9 mouse cellular contexts compared by ENCODE assay signal in the genomic region with DNA sequence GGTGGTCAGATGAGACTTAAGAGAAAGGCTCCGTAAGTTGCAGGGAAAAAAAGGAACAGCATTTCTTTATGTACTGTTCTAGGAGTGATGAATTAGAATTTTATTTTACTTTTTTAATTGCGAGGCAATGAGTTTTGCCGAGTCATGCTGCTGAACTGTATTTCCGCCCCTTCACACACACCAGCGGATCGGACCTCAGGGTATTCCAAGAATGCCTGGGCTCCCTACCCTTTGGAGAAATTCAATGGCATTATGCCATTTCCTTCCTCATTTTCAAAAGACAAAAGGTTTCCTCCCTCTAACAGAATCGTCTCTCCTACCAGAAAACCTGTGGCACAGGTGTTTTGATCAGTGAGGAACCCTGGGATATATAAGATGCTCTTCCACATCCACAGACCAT. TPM values are rescaled to one million over a fixed set of nuclear protein-coding genes. Genes with fewer than 3 reads are reported as not detected.
A peak's percentile ranks its signal among the peaks of the same experiment; 100 is the strongest.
DNase-seq lines count a peak whose midpoint lies in the region; ATAC-seq lines count a peak whose summit lies in the region.
"Had no signal": no experiment of that assay in that cellular context is flagged by ENCODE, and none has a peak within 500 bp of the region (broad histone marks: within the 10 kb centered on the region; RNA-seq: fewer than 3 reads in every experiment).

No protein-coding gene starts in this region.

- no peak for ATAC-seq in heart, embryonic 14.5 days (ENCODE audit: insufficient number of reproducible peaks, insufficient read depth, low FRiP score, low read depth)
- ATAC-seq in hindbrain, embryonic 14.5 days (ENCODE audit: low FRiP score): no peak
- no peak for ATAC-seq in midbrain, embryonic 15.5 days (replicated peaks)

- H3K9me3 ChIP-seq in heart, embryonic 14.5 days (ENCODE audit: control insufficient read depth, low read length): no peaks in the 10 kb centered on the region
- H3K9me3 ChIP-seq in hindbrain, embryonic 14.5 days (ENCODE audit: control insufficient read depth, low read length): no peaks in the 10 kb centered on the region
- no peaks in the 10 kb centered on the region for H3K9me3 ChIP-seq in midbrain, embryonic 15.5 days

- H3K4me3 ChIP-seq in heart, embryonic 14.5 days (ENCODE audit: control insufficient read depth in 1 of 2, insufficient read depth in 1 of 2, low read depth in 1 of 2, low read length in 2 of 2): peak overlapping the region in 1 of 2 experiments; percentile 61; a peak in 3 of 4 replicates
- H3K4me3 ChIP-seq in brown adipose tissue, adult 24 weeks (ENCODE audit: insufficient read depth, low read depth, low read length): peak overlapping the region; percentile 97; the same call in 1 of the 2 replicates
- H3K4me3 ChIP-seq in hindbrain, embryonic 14.5 days (replicated peaks; ENCODE audit: low read length): no peak overlapping the region; the same call in 1 of the 2 replicates
- H3K4me3 ChIP-seq in midbrain, embryonic 15.5 days: no peak overlapping the region

- DNase-seq in heart, postnatal 14 days: no peak
- DNase-seq in hindbrain, embryonic 14.5 days (ENCODE audit: low spot score): no peak
- no peak for DNase-seq in cerebellum, postnatal 36 days
- no peak for DNase-seq in left cerebral cortex, postnatal 14 days (ENCODE audit: low spot score in 2 of 2)
- no peak for DNase-seq in urinary bladder, adult 2 months (ENCODE audit: low spot score)
- DNase-seq: thymus, postnatal 14 days had no signal

- no peak overlapping the region for H3K27ac ChIP-seq in heart, embryonic 14.5 days (replicated peaks in 1 of 2; ENCODE audit: control insufficient read depth in 1 of 2, insufficient read depth in 1 of 2, low read depth in 2 of 2, low read length in 2 of 2)
- 0 out of 2 replicates have a peak overlapping the region, but pooled peaks have one; percentile 2 for H3K27ac ChIP-seq in brown adipose tissue, adult 24 weeks (replicated peaks; ENCODE audit: low read depth, low read length)
- H3K27ac ChIP-seq in hindbrain, embryonic 14.5 days: no peak overlapping the region
- H3K27ac ChIP-seq in midbrain, embryonic 15.5 days: no peak overlapping the region

- intact Hi-C loops in heart, postnatal 14 days (cut with DNase I): no loop called here
- intact Hi-C loops in left cerebral cortex, postnatal 14 days (cut with DNase I): no loop called here

- H3K36me3 ChIP-seq in heart, embryonic 14.5 days (ENCODE audit: control insufficient read depth, insufficient read depth, low read length): peaks cover 36% of the 10 kb centered on the region
- peaks cover 13% of the 10 kb centered on the region; the same call in 1 of the 2 replicates for H3K36me3 ChIP-seq in hindbrain, embryonic 14.5 days (replicated peaks; ENCODE audit: control insufficient read depth, insufficient read depth)
- H3K36me3 ChIP-seq in midbrain, embryonic 15.5 days (replicated peaks): peaks cover 4% of the 10 kb centered on the region; the same call in 1 of the 2 replicates

- 43% methylated on average over 7 of the region's 7 CpGs for WGBS in heart, embryonic 14.5 days
- WGBS in hindbrain, embryonic 14.5 days: 68% methylated on average over 7 of the region's 7 CpGs
- 76% methylated on average over 7 of the region's 7 CpGs for WGBS in midbrain, embryonic 15.5 days

- peak overlapping the region; percentile 93; the same call in 1 of the 2 replicates for H3K9ac ChIP-seq in heart, embryonic 14.5 days (ENCODE audit: low read length)
- no peak overlapping the region for H3K9ac ChIP-seq in hindbrain, embryonic 14.5 days
- no peak overlapping the region for H3K9ac ChIP-seq in midbrain, embryonic 15.5 days

- peak overlapping the region; percentile 75 for H3K4me2 ChIP-seq in heart, embryonic 14.5 days (ENCODE audit: low read length)
- H3K4me2 ChIP-seq in hindbrain, embryonic 14.5 days (replicated peaks): peak overlapping the region; percentile 90
- peak overlapping the region; percentile 97; the same call in 1 of the 2 replicates for H3K4me2 ChIP-seq in midbrain, embryonic 15.5 days

- H3K27me3 ChIP-seq in heart, embryonic 14.5 days (ENCODE audit: control insufficient read depth, insufficient read depth, low read length): no peaks in the 10 kb centered on the region; the same call in 1 of the 2 replicates
- H3K27me3 ChIP-seq in hindbrain, embryonic 14.5 days (ENCODE audit: control insufficient read depth, insufficient read depth, low read length): 0 out of 2 replicates have a peak, but pooled peaks cover 3% of the 10 kb centered on the region
- peaks cover 12% of the 10 kb centered on the region for H3K27me3 ChIP-seq in midbrain, embryonic 15.5 days (replicated peaks)

- peaks cover 10 to 35% of the 10 kb centered on the region in 2 experiments for H3K4me1 ChIP-seq in heart, embryonic 14.5 days (ENCODE audit: control insufficient read depth in 2 of 2, insufficient read depth in 2 of 2, low read length in 2 of 2)
- peaks cover 11% of the 10 kb centered on the region for H3K4me1 ChIP-seq in brown adipose tissue, adult 24 weeks (ENCODE audit: control insufficient read depth, insufficient read depth, insufficient read length, low read length)
- peaks cover 22% of the 10 kb centered on the region for H3K4me1 ChIP-seq in hindbrain, embryonic 14.5 days (replicated peaks; ENCODE audit: control insufficient read depth, insufficient read depth, low read length)
- peaks cover 29% of the 10 kb centered on the region for H3K4me1 ChIP-seq in midbrain, embryonic 15.5 days

RNA-seq across cellular contexts. Expression of gene Prdx6, which starts 2.3 kb away (rescaled TPM):
- 383 and 410 TPM in 2 replicates for polyA plus RNA-seq in heart, embryonic 14.5 days (2014; fragmentation: Nextera tagmentation; extraction: Ambion mirVana)
- 100 to 1,000 TPM; 208 to 228 TPM for total RNA-seq in heart, postnatal 14 days (2021)
- polyA plus RNA-seq in brown adipose tissue, adult 24 weeks (2012; ENCODE audit: insufficient read depth, insufficient read length, missing spikeins): 268 and 347 TPM in 2 replicates
- 188 and 199 TPM in 2 replicates for polyA plus RNA-seq in hindbrain, embryonic 14.5 days (2014; fragmentation: Nextera tagmentation; extraction: Ambion mirVana)
- 126 and 140 TPM in 2 replicates for polyA plus RNA-seq in midbrain, embryonic 15.5 days (2015; fragmentation: Nextera tagmentation; extraction: Ambion mirVana)
- total RNA-seq in left cerebral cortex, postnatal 14 days (2021): 100 to 1,000 TPM; 277 to 282 TPM
- 171 and 185 TPM in 2 replicates for polyA plus RNA-seq in urinary bladder, adult 2 months (2012; rRNA removed)
